Comparison of ENCODE assay signal across 24 mouse cellular contexts in genomic region chr1:146967993-146968392, GRCm38 (mm10).
"Had no signal": no experiment of that assay in that cellular context is flagged by ENCODE, and none has a peak within 500 bp of the region (broad histone marks: within the 10 kb centered on the region; RNA-seq: fewer than 3 reads in every experiment).

No protein-coding gene starts in this region.

- H3K9me3 ChIP-seq: heart, embryonic 13.5 days; heart, embryonic 15.5 days; hindbrain, embryonic 13.5 days; hindbrain, embryonic 15.5 days; limb, embryonic 13.5 days; limb, embryonic 15.5 days had no signal

- H3K36me3 ChIP-seq: heart, embryonic 13.5 days; heart, embryonic 15.5 days; hindbrain, embryonic 13.5 days; hindbrain, embryonic 15.5 days; limb, embryonic 13.5 days; limb, embryonic 15.5 days had no signal

- H3K4me1 ChIP-seq: heart, embryonic 13.5 days; heart, embryonic 15.5 days; hindbrain, embryonic 13.5 days; hindbrain, embryonic 15.5 days; limb, embryonic 13.5 days; limb, embryonic 15.5 days had no signal

- H3K27ac ChIP-seq: gastrocnemius, adult 2 months; heart, adult 2 months; heart, embryonic 13.5 days; heart, embryonic 15.5 days; hindbrain, embryonic 13.5 days; hindbrain, embryonic 15.5 days; hindbrain, postnatal 0 days; layer of hippocampus, adult 2 months; limb, embryonic 13.5 days; limb, embryonic 15.5 days had no signal

- H3K4me2 ChIP-seq: heart, embryonic 11.5 days; heart, embryonic 13.5 days; heart, embryonic 15.5 days; hindbrain, embryonic 13.5 days; hindbrain, embryonic 15.5 days; limb, embryonic 13.5 days; limb, embryonic 15.5 days; liver, embryonic 11.5 days had no signal

- ATAC-seq: hindbrain, postnatal 0 days; intestine, embryonic 16.5 days had no signal

- H3K4me3 ChIP-seq: gastrocnemius, adult 2 months; heart, adult 2 months; heart, embryonic 13.5 days; heart, embryonic 15.5 days; hindbrain, embryonic 13.5 days; hindbrain, embryonic 15.5 days; layer of hippocampus, adult 2 months; limb, embryonic 13.5 days; limb, embryonic 15.5 days had no signal

- DNase-seq: gastrocnemius, adult 2 months; gastrocnemius, postnatal 10 days; gastrocnemius, postnatal 25 days; heart, adult 11 months; heart, adult 2 months; heart, postnatal 14 days; heart, postnatal 36 days; kidney, adult 11 months; kidney, adult 2 months; kidney, postnatal 10 days; kidney, postnatal 25 days; kidney, postnatal 4 days; left cerebral cortex, postnatal 4 days had no signal

- H3K27me3 ChIP-seq: heart, embryonic 13.5 days; heart, embryonic 15.5 days; hindbrain, embryonic 13.5 days; hindbrain, embryonic 15.5 days; limb, embryonic 13.5 days; limb, embryonic 15.5 days had no signal

- H3K9ac ChIP-seq: heart, embryonic 13.5 days; heart, embryonic 15.5 days; hindbrain, embryonic 13.5 days; hindbrain, embryonic 15.5 days; limb, embryonic 13.5 days; limb, embryonic 15.5 days had no signal
